Comparison of ENCODE assay signal across 8 mouse cellular contexts in the genomic region with DNA sequence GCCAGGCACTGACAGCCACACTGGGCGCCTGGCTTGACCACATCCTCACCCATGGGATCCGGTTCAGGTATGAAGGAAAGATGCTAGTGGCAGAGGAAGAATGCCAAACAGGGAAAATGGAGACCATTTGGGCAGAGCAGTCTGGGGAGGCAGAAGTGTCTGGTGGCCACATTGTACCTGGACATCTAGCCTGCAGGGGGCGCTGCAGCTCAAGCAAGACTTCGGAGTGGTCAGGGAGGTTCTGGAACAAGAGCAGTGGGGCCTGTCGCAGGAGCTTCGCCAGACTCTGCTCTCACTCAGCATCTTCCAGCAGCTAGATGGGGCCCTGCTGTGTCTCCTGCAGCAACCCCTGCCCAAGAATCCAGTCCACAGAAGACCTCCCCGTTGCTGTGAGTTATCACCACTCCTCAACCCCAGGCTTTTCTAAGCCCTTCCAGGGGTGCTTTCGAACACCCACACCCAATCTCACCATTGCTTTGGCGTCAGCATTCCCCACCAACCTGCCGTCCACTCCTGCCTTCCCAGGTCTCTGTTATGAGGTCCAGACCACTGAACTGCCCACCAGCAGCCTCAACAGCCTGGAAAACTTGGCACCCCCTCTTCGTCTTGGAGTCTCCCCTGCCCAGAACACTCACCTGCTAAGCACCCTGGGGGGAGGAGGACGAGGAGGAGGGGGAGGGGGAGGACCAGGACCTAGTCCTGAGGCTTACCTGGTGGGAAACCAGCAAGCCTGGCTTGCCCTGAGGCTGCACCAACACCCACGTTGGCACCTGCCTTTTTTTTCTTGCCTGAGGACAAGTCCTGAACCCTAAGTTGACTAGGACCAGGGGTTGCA. TPM values are rescaled to one million over a fixed set of nuclear protein-coding genes. Genes with fewer than 3 reads are reported as not detected.
DNase-seq lines count a peak whose midpoint lies in the region; ATAC-seq lines count a peak whose summit lies in the region.

No protein-coding gene starts in this region.

- 30% methylated on average over 13 of the region's 13 CpGs for WGBS in liver, embryonic 16.5 days (ENCODE audit: insufficient replicate concordance)
- WGBS in neural tube, embryonic 11.5 days: 36% methylated on average over 13 of the region's 13 CpGs

- peaks cover 33% of the 10 kb centered on the region for H3K4me1 ChIP-seq in liver, embryonic 16.5 days (ENCODE audit: control insufficient read depth, low read depth, low read length)
- H3K4me1 ChIP-seq in neural tube, embryonic 11.5 days (ENCODE audit: control insufficient read depth, insufficient read depth, low read length): peaks cover 12% of the 10 kb centered on the region

- peak overlapping the region; percentile 75 for H3K4me2 ChIP-seq in liver, embryonic 16.5 days (ENCODE audit: low read depth, low read length)
- peak overlapping the region; percentile 86 for H3K4me2 ChIP-seq in neural tube, embryonic 11.5 days (ENCODE audit: low read depth)

- H3K4me3 ChIP-seq in liver, embryonic 16.5 days (ENCODE audit: low read depth, low read length): peak overlapping the region; percentile 73
- H3K4me3 ChIP-seq in neural tube, embryonic 11.5 days (ENCODE audit: low read depth, low read length): peak overlapping the region; percentile 89; the same call in 1 of the 2 replicates

- H3K27me3 ChIP-seq in liver, embryonic 16.5 days (ENCODE audit: control insufficient read depth, insufficient read depth, low read depth, low read length): no peaks in the 10 kb centered on the region
- H3K27me3 ChIP-seq in neural tube, embryonic 11.5 days (ENCODE audit: control insufficient read depth, insufficient read depth, low read length): 0 out of 2 replicates have a peak, but pooled peaks cover 2% of the 10 kb centered on the region

- H3K27ac ChIP-seq in liver, embryonic 16.5 days (ENCODE audit: low read length): peak overlapping the region; percentile 80
- H3K27ac ChIP-seq in neural tube, embryonic 11.5 days (ENCODE audit: low read depth, low read length): no peak overlapping the region

- peak; percentile 28; the same call in 1 of the 2 replicates for ATAC-seq in liver, embryonic 16.5 days (ENCODE audit: low read depth)
- ATAC-seq in neural tube, embryonic 11.5 days (ENCODE audit: insufficient read depth, low FRiP score, low TSS enrichment): peak; percentile 40; the same call in 1 of the 2 replicates

- H3K9me3 ChIP-seq in liver, embryonic 16.5 days (replicated peaks; ENCODE audit: control insufficient read depth, low read length): no peaks in the 10 kb centered on the region
- H3K9me3 ChIP-seq in neural tube, embryonic 11.5 days (ENCODE audit: control insufficient read depth, low read length): no peaks in the 10 kb centered on the region

- no peaks in the 10 kb centered on the region for H3K36me3 ChIP-seq in liver, embryonic 16.5 days (ENCODE audit: control insufficient read depth, insufficient read depth)
- H3K36me3 ChIP-seq in neural tube, embryonic 11.5 days (ENCODE audit: control insufficient read depth, insufficient read depth, low read length): peaks cover 2% of the 10 kb centered on the region; the same call in 1 of the 2 replicates

- DNase-seq in CD4-positive, CD25-positive, alpha-beta regulatory T cell, adult 2 months (ENCODE audit: low read depth, low spot score): peak; percentile 89
- DNase-seq in adrenal gland, adult (ENCODE audit: inconsistent age in 2 of 2, low spot score in 1 of 2): peak; percentile 83 to 94
- peak; percentile 88 for DNase-seq in embryo, embryonic 10.5 days (ENCODE audit: low spot score)
- peak; percentile 53 for DNase-seq in heart, adult 8-10 months (ENCODE audit: low spot score)
- DNase-seq in kidney, adult 9 months: peak; percentile 84
- DNase-seq in neural tube, embryonic 11.5 days (ENCODE audit: low spot score): peak; percentile 82
- peak; percentile 68 to 88 for DNase-seq in thymus, postnatal 10 days (ENCODE audit: low spot score in 2 of 2)

- peak overlapping the region; percentile 90 for H3K9ac ChIP-seq in liver, embryonic 16.5 days (ENCODE audit: low read depth, low read length)
- H3K9ac ChIP-seq in neural tube, embryonic 11.5 days (ENCODE audit: low read length): peak overlapping the region; percentile 92

RNA-seq across cellular contexts. Expression of a gene that starts 1.1 kb away (rescaled TPM):
- total RNA-seq in heart, adult 8-10 months (2022): 100 to 1,000 TPM; 132 to 143 (median 140) TPM
- 66.1 and 73.4 TPM in 2 replicates for polyA plus RNA-seq in liver, embryonic 16.5 days (2015; fragmentation: Nextera tagmentation; extraction: Ambion mirVana)
- 118 and 123 TPM in 2 replicates for polyA plus RNA-seq in neural tube, embryonic 11.5 days (2014; fragmentation: Nextera tagmentation; extraction: Ambion mirVana)

RNA-seq across cellular contexts. Expression of a gene that starts 6.4 kb away (rescaled TPM):
- total RNA-seq in heart, adult 8-10 months (2022): 1 to 10 TPM in 3 of 4 experiments, under 1 TPM in 1; 0.57 to 1.9 (median 1.2) TPM
- 0.81 and 1.1 TPM in 2 replicates for polyA plus RNA-seq in liver, embryonic 16.5 days (2015; fragmentation: Nextera tagmentation; extraction: Ambion mirVana)
- polyA plus RNA-seq in neural tube, embryonic 11.5 days (2014; fragmentation: Nextera tagmentation; extraction: Ambion mirVana): 2.1 and 2.7 TPM in 2 replicates

RNA-seq across cellular contexts. Expression of a gene that starts 6.4 kb away (rescaled TPM):
- total RNA-seq in heart, adult 8-10 months (2022): 1 to 10 TPM in 3 of 4 experiments, under 1 TPM in 1; 0.72 to 2.8 (median 1.3) TPM
- 0.59 and 1.1 TPM in 2 replicates for polyA plus RNA-seq in liver, embryonic 16.5 days (2015; fragmentation: Nextera tagmentation; extraction: Ambion mirVana)
- 3.3 and 3.5 TPM in 2 replicates for polyA plus RNA-seq in neural tube, embryonic 11.5 days (2014; fragmentation: Nextera tagmentation; extraction: Ambion mirVana)

RNA-seq across cellular contexts. Expression of a gene that starts 7.5 kb away (rescaled TPM):
- total RNA-seq in heart, adult 8-10 months (2022): 10 to 100 TPM in 1 of 4 experiments, 1 to 10 TPM in 3; 6.0 to 10.3 (median 8.0) TPM
- polyA plus RNA-seq in liver, embryonic 16.5 days (2015; fragmentation: Nextera tagmentation; extraction: Ambion mirVana): 4.5 and 6.8 TPM in 2 replicates
- 30.5 and 31.9 TPM in 2 replicates for polyA plus RNA-seq in neural tube, embryonic 11.5 days (2014; fragmentation: Nextera tagmentation; extraction: Ambion mirVana)

RNA-seq across cellular contexts. Expression of a gene that starts 13.6 kb away (rescaled TPM):
- total RNA-seq in heart, adult 8-10 months (2022): 10 to 100 TPM; 75.5 to 91.1 (median 82.0) TPM
- 27.2 and 28.3 TPM in 2 replicates for polyA plus RNA-seq in liver, embryonic 16.5 days (2015; fragmentation: Nextera tagmentation; extraction: Ambion mirVana)
- 169 and 177 TPM in 2 replicates for polyA plus RNA-seq in neural tube, embryonic 11.5 days (2014; fragmentation: Nextera tagmentation; extraction: Ambion mirVana)
